Mouse (Mus musculus) fibroblast of lung, adult 2 months (primary cell): Measurements from ENCODE around the gene Tns2.
"Not testable (repeated sequence)": the region's sequence is repeated elsewhere in the genome, so short reads cannot be mapped to it uniquely, and the experiment has no call there.

Source experiments
- DNase-seq: peaks from one replicate; pipeline ENCODE4 v3.0.0-alpha.2; 2011; ENCODE audit warnings: low read depth

Gene Tns2

DNA sequence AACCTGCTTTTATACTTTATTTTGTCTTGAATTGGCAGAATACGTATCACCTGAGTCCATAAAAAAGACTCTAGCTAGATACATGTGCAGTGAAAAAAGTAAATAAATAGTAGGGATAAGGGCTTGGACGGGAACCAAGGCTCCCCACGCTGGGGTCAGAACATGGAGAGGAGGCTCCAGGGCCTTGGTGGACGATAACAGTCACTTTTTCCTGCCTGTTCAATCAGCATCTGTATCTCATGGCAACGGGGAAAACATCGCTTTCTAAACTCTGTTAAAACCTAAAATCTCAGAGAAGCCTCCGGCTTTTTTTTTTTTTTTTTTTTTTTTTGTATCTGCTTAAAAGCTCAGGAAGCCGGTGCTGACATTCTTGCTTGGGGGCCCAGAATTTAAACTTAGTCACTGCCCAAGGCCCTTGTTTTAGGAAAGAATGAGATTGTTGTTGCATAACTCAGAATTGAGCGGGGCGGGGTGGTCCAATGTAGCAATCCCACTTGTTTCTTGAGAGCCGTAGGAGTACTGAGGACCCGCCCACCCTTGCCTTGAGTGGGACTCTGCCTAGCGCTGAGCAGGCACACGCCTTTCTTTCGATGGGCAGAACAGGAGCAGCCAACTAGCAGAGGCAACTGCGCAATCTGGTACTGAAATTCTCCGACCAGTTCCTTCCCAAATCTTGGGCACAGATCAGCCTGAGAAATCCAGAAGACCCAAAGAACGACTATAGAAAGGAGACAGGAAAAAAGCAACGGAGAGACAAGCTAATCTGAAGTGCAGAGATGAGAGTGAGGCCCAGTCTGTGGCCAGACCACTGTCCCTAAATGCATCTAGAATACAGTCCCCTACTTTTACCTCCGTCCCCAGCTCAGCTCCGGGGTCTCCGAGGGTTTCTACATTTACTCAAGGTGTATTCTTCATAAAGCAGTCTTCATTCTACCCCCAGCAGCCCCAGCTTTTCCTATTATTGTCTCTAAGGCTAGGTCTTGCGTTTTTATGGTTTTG is 43.0 kb downstream of the Tns2 start:
- DNase-seq: peak; percentile 87

DNA sequence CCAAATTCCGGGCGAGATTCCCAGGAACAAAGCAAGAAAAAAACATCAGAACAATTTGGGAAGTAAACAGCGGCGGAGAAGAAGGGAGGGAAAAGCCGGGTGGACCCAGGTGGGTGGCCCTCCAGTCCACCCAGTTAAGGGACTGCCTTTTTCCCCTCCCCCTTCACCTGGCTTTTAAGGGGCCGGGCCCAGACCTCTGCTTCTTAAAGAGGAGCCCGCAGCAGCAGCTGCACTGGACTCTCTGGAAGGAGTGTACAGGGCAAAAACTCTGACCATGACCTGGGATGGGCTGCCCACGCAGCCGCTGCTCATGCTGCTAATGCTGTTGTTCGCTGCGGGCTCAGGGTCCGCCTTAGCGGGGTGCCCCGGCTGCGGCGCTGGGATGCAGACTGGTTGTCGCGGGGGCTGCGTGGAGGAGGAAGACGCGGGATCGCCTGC is 44.1 kb downstream of the Tns2 start, which contains the start of gene Igfbp6:
Gene Igfbp6 (plus strand): TSS at position 89 of the 438 bp plus-strand sequence.
- no peak for DNase-seq

DNA sequence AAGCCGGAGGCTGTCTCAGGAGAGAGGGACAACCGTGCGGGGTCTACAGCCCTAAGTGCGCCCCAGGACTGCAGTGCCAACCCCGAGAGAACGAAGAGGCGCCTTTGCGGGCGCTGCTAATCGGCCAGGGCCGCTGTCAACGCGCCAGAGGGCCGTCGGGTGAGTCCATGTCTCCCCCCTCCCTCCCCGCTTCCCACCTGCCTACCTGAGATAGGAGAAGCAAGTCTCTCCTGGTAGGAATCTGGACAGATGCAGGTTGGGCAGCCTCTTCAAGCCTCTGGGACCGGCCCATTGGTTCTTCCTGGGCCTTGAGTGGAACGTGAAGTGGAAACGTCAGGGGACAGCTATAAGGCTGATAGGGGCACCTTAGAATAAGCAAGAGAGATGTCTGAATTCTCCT is 44.5 kb downstream of the Tns2 start:
- DNase-seq: no peak

DNA sequence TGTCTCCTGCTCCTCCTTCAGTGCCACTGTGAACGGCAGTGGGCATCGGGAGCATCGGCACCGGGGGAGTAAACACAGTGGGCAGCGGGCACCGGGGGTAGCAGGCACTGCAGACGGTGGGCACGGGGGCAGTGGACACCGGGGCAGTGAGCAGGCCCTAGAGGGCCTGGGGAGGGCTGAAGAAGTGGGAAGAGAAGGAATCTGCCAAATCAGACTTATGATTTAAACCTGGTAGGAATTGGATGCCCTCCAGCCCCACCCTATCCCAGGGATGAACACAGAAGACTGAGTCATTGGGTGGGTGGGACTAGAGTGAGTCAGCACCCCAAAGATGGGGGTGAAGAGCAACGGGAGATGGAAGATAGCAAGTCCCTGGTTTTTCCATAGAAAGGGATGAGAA is 45.1 kb downstream of the Tns2 start:
- peak; percentile 40 for DNase-seq

DNA sequence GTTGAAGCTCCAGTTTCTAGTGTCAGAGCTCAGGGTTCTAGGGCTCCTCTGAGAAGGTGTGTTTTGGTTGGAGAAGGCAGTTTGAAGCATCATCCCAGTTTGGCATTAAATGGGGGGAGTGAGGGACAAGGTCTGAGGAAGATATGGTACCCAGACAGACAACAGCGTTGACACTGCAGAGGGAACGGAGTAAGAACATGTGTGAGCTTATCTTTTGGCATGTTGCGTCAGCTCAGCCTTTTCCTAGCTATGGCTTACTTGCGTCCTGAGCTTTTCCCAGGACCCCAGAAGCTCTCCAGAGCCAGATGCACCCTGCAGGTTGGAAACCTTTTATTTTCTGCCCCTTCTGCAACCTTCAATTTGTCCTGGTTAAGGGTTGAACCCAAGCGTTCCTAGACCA is 45.9 kb downstream of the Tns2 start:
- no peak for DNase-seq

DNA sequence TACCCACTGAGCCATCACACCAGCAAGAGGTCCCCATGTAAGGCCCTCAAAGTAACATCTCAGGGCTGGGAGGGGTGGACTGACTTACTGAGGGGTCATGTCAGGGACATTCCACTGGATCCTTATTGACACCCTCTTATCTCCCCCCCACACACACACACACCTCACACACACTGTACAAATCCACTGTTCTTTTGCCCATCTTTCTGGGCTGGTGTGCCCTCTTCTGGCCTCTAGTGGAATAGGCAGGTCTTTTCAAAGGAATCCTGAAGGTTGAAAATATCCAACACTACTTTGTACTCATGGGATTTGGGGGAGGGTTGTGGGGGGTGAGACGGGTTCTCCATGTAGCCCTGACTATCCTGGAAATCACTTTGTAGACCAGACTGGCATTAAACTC is 46.7 kb downstream of the Tns2 start:
- no peak for DNase-seq

DNA sequence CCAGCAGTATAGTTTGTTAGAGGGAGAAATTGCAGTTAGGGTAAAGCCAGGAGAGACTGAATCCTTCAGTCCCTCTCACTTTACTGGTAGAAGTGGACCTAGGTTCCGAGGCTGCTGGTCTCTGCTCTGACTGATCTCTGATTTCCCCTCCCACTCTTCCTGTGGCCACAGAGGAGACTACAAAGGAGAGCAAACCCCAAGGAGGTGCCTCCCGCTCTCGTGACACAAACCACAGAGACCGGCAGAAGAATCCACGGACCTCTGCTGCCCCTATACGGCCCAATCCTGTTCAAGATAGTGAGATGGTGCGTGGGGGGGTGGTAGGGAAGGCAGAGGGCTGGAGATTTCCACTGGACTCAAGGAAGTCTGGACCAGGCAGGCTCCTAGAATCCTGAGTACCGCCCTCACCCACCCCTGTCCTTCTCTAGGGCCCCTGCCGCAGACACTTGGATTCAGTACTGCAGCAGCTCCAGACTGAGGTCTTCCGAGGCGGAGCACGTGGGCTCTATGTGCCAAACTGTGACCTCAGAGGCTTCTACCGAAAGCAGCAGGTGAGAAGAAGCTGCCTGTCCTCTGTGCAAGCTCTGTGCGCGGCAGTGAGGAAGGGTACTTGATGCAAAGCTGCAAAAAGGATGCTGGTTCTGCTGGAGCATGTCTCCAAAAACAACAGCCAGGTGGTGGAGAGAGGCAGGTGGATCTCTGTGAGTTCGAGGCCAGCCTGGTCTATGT is 47.6 kb downstream of the Tns2 start:
- DNase-seq: no peak

DNA sequence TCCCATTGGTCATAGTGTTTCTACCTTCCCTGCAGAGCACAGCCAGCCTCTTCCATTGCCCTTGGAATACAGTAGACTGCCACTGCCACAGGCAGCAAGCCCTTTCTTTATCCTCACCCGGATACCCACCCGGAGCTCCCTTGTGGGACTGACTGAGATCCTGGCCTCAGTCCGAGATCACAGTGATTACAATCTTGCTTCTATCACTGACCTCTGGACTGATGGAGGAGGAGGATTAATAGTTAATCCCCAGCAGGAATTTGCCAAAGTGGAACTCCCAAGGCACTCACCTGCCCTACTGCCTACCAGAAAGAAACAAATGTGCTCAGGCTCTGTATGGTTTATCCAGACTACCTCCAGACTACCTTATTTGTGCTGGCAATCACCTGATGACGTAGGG is 49.3 kb downstream of the Tns2 start:
- DNase-seq: no peak

DNA sequence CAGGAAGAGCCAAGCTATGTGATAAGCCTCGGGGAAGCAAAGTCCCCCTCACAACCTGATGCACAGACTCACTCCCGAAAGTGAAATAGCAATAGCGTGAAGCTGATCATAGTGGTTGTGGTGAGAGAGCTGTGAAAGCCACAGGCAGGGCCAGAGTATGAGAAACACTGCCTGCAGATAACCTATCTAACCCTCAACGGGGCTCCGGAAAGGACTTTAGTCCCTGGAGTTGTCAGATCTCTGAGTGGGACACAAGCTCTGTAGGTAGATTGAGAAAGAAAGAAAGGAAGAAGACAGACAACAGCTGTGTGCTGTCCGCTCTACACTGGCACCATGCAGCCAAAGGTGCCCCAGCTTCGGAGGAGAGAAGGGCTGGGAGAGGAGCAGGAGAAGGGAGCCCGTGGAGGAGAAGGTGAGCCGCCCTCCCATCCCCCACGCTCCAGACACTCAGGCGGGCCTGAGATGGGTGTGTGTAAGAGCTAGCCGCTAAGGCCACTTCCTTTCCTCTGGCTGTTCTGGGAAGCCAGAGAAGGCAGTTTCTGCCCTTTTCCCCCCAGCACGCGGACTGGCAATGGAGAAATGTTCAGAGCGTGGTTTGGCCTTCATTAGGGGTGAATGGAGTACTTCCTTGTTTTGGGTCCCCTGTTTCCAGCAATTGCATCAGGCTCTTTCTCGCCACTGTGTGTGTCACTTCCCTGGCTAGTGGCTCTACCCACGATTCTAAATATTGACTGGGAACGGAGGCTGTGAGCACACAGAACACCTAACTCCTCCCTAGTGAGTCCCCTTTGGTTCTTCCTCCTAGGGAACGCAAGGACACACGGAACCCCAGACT is 50.3 kb downstream of the Tns2 start, which contains the start of gene Soat2:
Gene Soat2 (plus strand): TSS at position 226 of the 835 bp plus-strand sequence.
- DNase-seq: peak; percentile 33

DNA sequence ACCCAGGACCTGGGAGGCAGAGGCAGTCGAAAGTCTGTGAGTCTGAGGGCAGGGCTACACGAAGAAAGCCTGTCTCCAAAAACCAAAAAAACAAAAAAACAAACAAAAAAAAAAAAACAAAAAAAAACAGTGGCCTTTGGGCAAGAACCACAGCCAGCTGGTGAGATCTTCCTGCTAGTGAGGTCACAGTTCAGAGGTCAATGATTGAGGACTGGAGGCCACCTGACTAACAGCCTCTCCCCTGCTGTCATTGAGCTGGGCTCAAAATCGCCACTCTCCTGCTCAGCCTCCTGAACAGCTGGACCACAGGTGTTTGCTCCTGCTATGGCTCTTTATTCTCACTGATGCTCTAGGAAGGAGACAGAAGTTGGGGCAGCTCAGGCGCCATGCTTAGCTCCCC is 52.4 kb downstream of the Tns2 start:
- DNase-seq: no peak

DNA sequence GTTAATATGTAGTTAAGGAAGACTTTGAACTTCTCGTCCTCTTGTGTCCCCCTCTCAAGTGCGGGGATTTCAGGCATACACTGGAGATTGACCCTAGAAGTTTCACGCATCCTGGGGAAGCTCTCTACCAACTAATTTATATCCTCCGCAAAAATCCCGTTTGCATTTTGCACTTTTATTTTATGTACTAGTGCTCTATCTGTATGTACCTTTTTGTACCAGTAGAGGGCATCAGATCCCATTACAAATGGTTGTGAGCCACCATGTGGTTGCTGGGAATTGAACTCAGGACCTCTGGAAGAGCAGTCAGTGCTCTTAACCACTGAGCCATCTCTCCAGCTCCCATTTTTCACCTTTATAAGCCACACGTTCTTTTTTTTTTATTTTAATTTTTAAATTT is 54.8 kb downstream of the Tns2 start:
- DNase-seq: not testable (repeated sequence)

DNA sequence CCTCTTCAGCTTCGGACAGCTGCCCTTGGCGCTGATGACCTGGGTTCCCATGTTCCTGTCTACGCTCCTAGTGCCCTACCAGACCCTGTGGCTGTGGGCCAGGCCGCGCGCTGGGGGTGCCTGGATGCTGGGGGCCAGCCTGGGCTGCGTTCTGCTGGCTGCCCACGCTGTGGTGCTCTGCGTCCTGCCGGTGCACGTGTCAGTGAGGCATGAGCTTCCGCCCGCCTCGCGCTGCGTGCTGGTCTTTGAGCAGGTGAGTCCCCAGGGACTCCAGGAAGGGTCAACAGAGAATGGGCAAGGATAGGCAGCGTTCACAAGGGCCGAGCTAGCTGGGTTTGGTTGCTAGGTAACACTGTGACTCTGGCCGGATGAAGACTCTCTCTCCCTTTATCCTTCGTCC is 56.6 kb downstream of the Tns2 start:
- no peak for DNase-seq

DNA sequence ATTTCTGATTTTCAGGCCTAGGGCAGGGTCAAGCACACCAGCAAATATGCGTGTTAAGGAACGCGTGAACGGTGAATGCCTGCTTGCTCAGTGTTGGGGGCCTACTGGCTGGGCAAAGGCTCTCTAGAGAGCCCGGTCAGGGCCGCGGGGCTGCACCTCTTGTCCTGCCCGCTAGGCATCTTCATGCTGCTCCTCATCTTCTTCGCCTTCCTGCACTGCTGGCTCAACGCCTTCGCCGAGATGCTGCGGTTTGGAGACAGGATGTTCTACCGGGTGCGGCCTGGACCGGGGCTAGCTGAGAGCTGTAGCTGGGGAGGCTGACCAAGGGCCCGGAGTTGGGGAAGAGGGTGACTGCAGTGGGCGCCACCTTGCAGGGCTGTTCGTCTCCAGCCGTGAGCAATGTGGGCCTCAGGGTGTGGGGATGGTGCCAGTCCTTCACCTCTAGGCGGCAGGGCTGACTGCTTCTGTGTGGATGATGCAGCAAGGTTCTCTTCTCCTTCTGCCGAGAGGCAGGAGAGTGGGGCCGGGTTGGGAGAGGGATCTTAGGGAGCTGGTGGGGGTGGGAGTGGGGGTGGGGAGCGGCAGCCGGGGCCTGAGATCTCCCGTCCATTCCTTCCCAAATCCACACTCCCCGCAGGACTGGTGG is 60.3 kb downstream of the Tns2 start:
- DNase-seq: no peak

DNA sequence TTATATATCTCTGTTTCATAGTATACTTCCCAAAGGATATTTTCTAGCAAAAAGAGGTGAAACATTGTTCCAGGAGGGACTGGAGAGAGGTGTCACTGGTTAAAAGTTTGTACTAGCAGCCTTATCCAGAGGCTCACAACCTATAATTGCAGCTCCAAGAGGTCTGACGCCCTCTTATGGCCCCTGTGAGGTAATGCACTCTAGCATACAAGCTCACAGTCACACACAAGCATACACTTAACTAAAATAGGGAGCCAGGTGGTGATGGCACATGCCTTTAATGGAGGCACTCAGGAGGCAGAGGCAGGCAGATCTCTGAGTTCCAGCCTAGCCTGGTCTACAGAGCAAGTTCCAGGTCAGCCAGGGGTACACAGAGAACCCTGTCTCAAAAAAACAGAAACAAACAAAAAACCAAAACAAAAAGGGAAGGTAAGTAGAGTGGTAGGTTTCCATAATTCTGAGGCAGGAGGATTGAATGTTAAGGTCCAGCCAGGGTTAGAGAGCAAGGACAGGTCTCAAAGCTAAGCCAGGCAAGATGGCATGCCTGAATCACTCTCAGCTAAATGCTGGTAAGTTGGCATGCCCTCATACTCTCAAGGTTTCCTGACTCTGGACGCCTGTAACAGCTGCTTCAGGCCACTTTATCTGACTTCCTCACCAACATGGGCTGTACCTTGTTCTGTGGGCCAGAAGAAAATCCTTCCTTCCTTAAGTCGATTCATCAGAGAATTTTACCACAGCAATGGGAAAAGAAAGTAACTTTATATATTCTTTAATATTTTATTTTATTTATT is 63.9 kb downstream of the Tns2 start:
- DNase-seq: no peak

DNA sequence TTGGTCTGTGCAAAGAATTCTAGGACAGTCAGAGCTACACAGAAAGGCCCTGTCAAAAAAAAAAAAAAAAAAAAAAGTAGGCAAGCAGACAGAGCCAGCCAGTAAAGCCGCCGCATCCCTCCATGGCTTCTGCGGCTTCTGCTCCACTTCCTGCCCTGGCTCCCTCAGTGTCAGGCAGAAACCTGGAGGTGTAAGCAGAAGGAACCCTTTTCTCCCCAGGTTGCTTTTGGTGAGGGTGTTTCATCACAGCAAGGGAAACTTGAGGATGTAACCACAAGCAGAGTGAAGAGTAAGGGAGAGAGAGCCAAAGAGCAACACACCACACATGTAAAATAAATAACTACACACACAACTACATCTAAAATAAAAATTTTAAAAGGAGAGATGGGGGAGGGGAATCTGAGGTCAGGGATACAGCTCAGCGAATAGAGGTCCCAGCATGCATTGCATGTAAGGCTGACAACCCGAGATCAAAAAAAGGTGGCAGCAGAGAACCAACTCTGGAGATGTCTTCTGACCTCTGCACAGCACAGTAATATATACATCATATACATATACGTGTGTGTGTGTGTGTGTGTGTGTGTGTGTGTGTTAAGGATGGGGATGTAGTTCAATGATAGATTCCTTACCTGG is 65.4 kb downstream of the Tns2 start:
- DNase-seq: no peak
